Mouse (Mus musculus) olfactory bulb, adult 2 months (tissue): ENCODE measurements around the gene Coa5.

ENCODE experiments used
- CTCF ChIP-seq: fragments of 200-500 bp; IDR thresholded peaks from 2 replicates; pipeline ENCODE4 v1.5.1; 2012; ENCODE audit warnings: low read depth, mild to moderate bottlenecking, low read length, moderate library complexity; ENCODE audit not compliant: insufficient read depth
- POLR2A ChIP-seq: fragments of 200-500 bp; IDR thresholded peaks from 2 replicates; pipeline ENCODE4 v1.6.1; 2012; ENCODE audit warnings: mild to moderate bottlenecking, low read depth, low read length, moderate library complexity; ENCODE audit not compliant: insufficient read depth

DNA sequence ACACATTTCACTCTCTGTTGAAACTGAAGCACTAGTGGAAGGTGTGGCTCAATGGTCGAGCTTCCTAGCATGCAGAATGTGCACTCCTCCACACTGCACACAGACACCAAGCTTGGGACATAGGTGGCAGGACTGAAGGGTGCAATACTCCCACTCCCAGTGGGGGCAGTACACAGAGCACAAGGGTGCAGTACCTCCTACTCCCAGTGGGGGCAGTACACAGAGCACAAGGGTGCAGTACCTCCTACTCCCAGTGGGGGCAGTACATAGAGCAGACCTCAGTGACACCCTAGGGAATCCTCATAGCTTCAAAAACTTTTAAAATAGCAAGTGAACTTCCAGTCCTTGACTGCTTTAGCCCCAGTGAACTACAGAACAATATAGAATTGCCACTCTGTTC, 10.5 kb downstream of the Coa5 start:
- TF ChIP-seq CTCF (peak; percentile 49; the same call in 1 of the 2 replicates), POLR2A (no peak)
